Mouse (Mus musculus): Measurements from ENCODE around the gene Tmem258. TPM values are rescaled to one million over a fixed set of nuclear protein-coding genes. Genes with fewer than 3 reads are reported as not detected.
"Not testable (repeated sequence)": the region's sequence is repeated elsewhere in the genome, so short reads cannot be mapped to it uniquely, and the experiment has no call there.

The Tmem258 gene
- total and polyA plus RNA-seq, 3 experiments = 337 to 354 TPM; not detected in 1

DNA sequence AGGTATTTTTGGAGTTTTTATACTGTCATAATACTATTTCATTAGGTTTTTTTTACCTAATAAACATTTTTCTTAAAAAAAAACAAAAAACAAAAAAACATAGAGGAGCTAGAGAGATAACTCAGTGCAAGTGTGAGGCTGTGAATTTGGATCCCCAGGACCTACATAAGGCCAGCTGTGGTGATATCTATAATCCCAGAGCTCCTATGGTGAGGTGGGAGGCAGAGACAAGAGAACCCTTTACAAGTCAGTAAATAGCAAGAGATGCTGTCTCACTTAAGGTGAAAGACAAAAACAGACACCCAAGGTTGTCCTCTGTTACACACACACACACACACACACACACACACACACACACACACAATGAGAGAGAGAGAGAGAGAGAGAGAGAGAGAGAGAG, 34.6 kb upstream of the Tmem258 start:
- no peak overlapping the region for H3K9ac ChIP-seq (ENCODE audit: control insufficient read depth, low read depth, low read length, poor library complexity, severe bottlenecking)
- H3K27ac ChIP-seq (ENCODE audit: control insufficient read depth, low read depth, low read length) = no peak overlapping the region
- H3K9me3 ChIP-seq (replicated peaks; ENCODE audit: insufficient read depth, low read length) = no peaks in the 10 kb centered on the region
- H3K27me3 ChIP-seq (ENCODE audit: control insufficient read depth in 1 of 2, insufficient read depth in 2 of 2, low read length in 2 of 2) = no peaks in the 10 kb centered on the region
- TF ChIP-seq RCOR1 (IDR thresholded peaks at IDR 0.05; ENCODE audit: low read depth, low read length) (no peak), ZC3H11A (IDR thresholded peaks at IDR 0.05; ENCODE audit: low read depth, low read length) (no peak), MXI1 (IDR thresholded peaks at IDR 0.05; ENCODE audit: low read depth, low read length) (no peak), E2F4 (IDR thresholded peaks at IDR 0.05; ENCODE audit: borderline replicate concordance, low read depth, low read length) (no peak), MAX (IDR thresholded peaks at IDR 0.05; ENCODE audit: low read length) (no peak), USF2 (IDR thresholded peaks at IDR 0.05; ENCODE audit: borderline replicate concordance in 1 of 2, insufficient read depth in 1 of 2, low read depth in 1 of 2, low read length in 2 of 2) (no peak), TAL1 (IDR thresholded peaks at IDR 0.05; ENCODE audit: low read length) (no peak), POLR2A (IDR thresholded peaks at IDR 0.05; ENCODE audit: control insufficient read depth in 1 of 2, insufficient read depth in 1 of 2, low read depth in 1 of 2, low read length in 2 of 2, poor library complexity in 1 of 2) (no peak), CHD2 (IDR thresholded peaks at IDR 0.05; ENCODE audit: low read length) (no peak), SIN3A (IDR thresholded peaks at IDR 0.05; ENCODE audit: low read length) (no peak), BHLHE40 (IDR thresholded peaks at IDR 0.05; ENCODE audit: borderline replicate concordance, low read depth, low read length) (no peak), ETS1 (IDR thresholded peaks at IDR 0.05; ENCODE audit: low read depth, low read length) (no peak), GABPA (IDR thresholded peaks at IDR 0.05; ENCODE audit: low read depth, low read length) (no peak), TBP (IDR thresholded peaks at IDR 0.05; ENCODE audit: low read depth, low read length) (no peak), RAD21 (IDR thresholded peaks at IDR 0.05; ENCODE audit: low read depth, low read length) (no peak), TCF12 (IDR thresholded peaks at IDR 0.05; ENCODE audit: low read depth, low read length) (no peak)
- no peak for DNase-seq (ENCODE audit: low read depth, low spot score)
- H3K36me3 ChIP-seq (ENCODE audit: control insufficient read depth in 1 of 2, insufficient read depth in 2 of 2, low read length in 2 of 2) = peaks cover 0 to 24% of the 10 kb centered on the region in 2 experiments; a peak in 2 of 4 replicates
- no peaks in the 10 kb centered on the region for H3K79me2 ChIP-seq (ENCODE audit: control insufficient read depth, insufficient read depth, low read length, poor library complexity)
- H3K4me1 ChIP-seq (ENCODE audit: control insufficient read depth in 1 of 2, insufficient read depth in 2 of 2, low read length in 2 of 2) = peaks cover 4 to 23% of the 10 kb centered on the region in 2 experiments
- no peak overlapping the region for H3K4me3 ChIP-seq (ENCODE audit: control insufficient read depth in 1 of 2, insufficient read depth in 1 of 2, low read depth in 2 of 2, low read length in 2 of 2)

- not testable (repeated sequence) for H3K27ac ChIP-seq (ENCODE audit: control insufficient read depth, low read depth, low read length)
Measured at GRCm38 (mm10) chr19:10169692-10170330, 34.0 kb upstream of the Tmem258 start.

More at GRCm38 (mm10) chr19:10169692-10170330, 34.0 kb upstream of the Tmem258 start:
- DNase-seq (ENCODE audit: low read depth, low spot score); H3K4me3 ChIP-seq (ENCODE audit: control insufficient read depth in 1 of 2, insufficient read depth in 1 of 2, low read depth in 2 of 2, low read length in 2 of 2); H3K27me3 ChIP-seq (ENCODE audit: control insufficient read depth in 1 of 2, insufficient read depth in 2 of 2, low read length in 2 of 2); H3K9me3 ChIP-seq (replicated peaks; ENCODE audit: insufficient read depth, low read length); H3K9ac ChIP-seq (ENCODE audit: control insufficient read depth, low read depth, low read length, poor library complexity, severe bottlenecking); H3K79me2 ChIP-seq (ENCODE audit: control insufficient read depth, insufficient read depth, low read length, poor library complexity): not testable (repeated sequence)
- peaks cover 8 to 24% of the 10 kb centered on the region in 2 experiments for H3K4me1 ChIP-seq (ENCODE audit: control insufficient read depth in 1 of 2, insufficient read depth in 2 of 2, low read length in 2 of 2)
- peaks cover 0 to 24% of the 10 kb centered on the region in 2 experiments; a peak in 2 of 4 replicates for H3K36me3 ChIP-seq (ENCODE audit: control insufficient read depth in 1 of 2, insufficient read depth in 2 of 2, low read length in 2 of 2)
